Comparison of ENCODE assay signal across 23 mouse cellular contexts in genomic region chr1:43196059-43196458, GRCm38 (mm10). TPM values are rescaled to one million over a fixed set of nuclear protein-coding genes. Genes with fewer than 3 reads are reported as not detected.
DNase-seq lines count a peak whose midpoint lies in the region; ATAC-seq and TF ChIP-seq lines count a peak whose summit lies in the region.
"Had no signal": no experiment of that assay in that cellular context is flagged by ENCODE, and none has a peak within 500 bp of the region (broad histone marks: within the 10 kb centered on the region; RNA-seq: fewer than 3 reads in every experiment).

No protein-coding gene starts in this region.

- peak overlapping the region; percentile 10; the same call in 1 of the 2 replicates for H3K9ac ChIP-seq in heart, embryonic 11.5 days (ENCODE audit: low read depth, low read length)
- peak overlapping the region; percentile 86 for H3K9ac ChIP-seq in heart, postnatal 0 days (replicated peaks; ENCODE audit: low read depth, low read length)
- H3K9ac ChIP-seq in kidney, postnatal 0 days (ENCODE audit: low read depth, low read length), result no peak overlapping the region
- H3K9ac ChIP-seq in stomach, embryonic 15.5 days, result no peak overlapping the region
- H3K9ac ChIP-seq: embryonic facial prominence, embryonic 15.5 days; hindbrain, embryonic 13.5 days; liver, embryonic 13.5 days; lung, embryonic 14.5 days; midbrain, embryonic 12.5 days; neural tube, embryonic 15.5 days had no signal

- 25% methylated on average over 1 of the region's 1 CpGs for WGBS in heart, embryonic 11.5 days (ENCODE audit: insufficient replicate concordance)
- 22% methylated on average over 1 of the region's 1 CpGs for WGBS in heart, postnatal 0 days
- WGBS in kidney, postnatal 0 days, result 19% methylated on average over 1 of the region's 1 CpGs
- 9% methylated on average over 1 of the region's 1 CpGs for WGBS in stomach, embryonic 15.5 days

- peak overlapping the region; percentile 57 for H3K27ac ChIP-seq in heart, embryonic 11.5 days (ENCODE audit: low read depth, low read length)
- peak overlapping the region; percentile 97 for H3K27ac ChIP-seq in heart, postnatal 0 days (ENCODE audit: low read depth)
- H3K27ac ChIP-seq in kidney, postnatal 0 days, result peak overlapping the region; percentile 72
- H3K27ac ChIP-seq in stomach, embryonic 15.5 days, result no peak overlapping the region
- H3K27ac ChIP-seq: embryonic facial prominence, embryonic 15.5 days; gastrocnemius, adult 2 months; hindbrain, embryonic 13.5 days; left cerebral cortex, adult 2 months; liver, embryonic 13.5 days; midbrain, embryonic 12.5 days; neural tube, embryonic 15.5 days had no signal

- no peaks in the 10 kb centered on the region for H3K9me3 ChIP-seq in heart, embryonic 11.5 days (replicated peaks; ENCODE audit: control insufficient read depth, low read length)
- H3K9me3 ChIP-seq in heart, postnatal 0 days (replicated peaks; ENCODE audit: control insufficient read depth, low read length), result no peaks in the 10 kb centered on the region
- no peaks in the 10 kb centered on the region for H3K9me3 ChIP-seq in kidney, postnatal 0 days (replicated peaks; ENCODE audit: low read length)
- no peaks in the 10 kb centered on the region for H3K9me3 ChIP-seq in stomach, embryonic 15.5 days
- H3K9me3 ChIP-seq: embryonic facial prominence, embryonic 15.5 days; hindbrain, embryonic 13.5 days; liver, embryonic 13.5 days; midbrain, embryonic 12.5 days; neural tube, embryonic 15.5 days had no signal

- peaks cover 14% of the 10 kb centered on the region for H3K4me1 ChIP-seq in heart, embryonic 11.5 days (ENCODE audit: control insufficient read depth, insufficient read depth, low read length)
- peaks cover 11% of the 10 kb centered on the region; the same call in 1 of the 2 replicates for H3K4me1 ChIP-seq in heart, postnatal 0 days (ENCODE audit: control insufficient read depth, insufficient read depth)
- H3K4me1 ChIP-seq in kidney, postnatal 0 days (replicated peaks; ENCODE audit: insufficient read depth, low read length), result peaks cover 8% of the 10 kb centered on the region; the same call in 1 of the 2 replicates
- H3K4me1 ChIP-seq in stomach, embryonic 15.5 days, result peaks cover 10% of the 10 kb centered on the region; the same call in 1 of the 2 replicates
- H3K4me1 ChIP-seq: embryonic facial prominence, embryonic 15.5 days; hindbrain, embryonic 13.5 days; liver, embryonic 13.5 days; midbrain, embryonic 12.5 days; neural tube, embryonic 15.5 days had no signal

- H3K4me3 ChIP-seq in heart, embryonic 11.5 days (ENCODE audit: low read depth, low read length), result peak overlapping the region; percentile 16
- H3K4me3 ChIP-seq in heart, postnatal 0 days (ENCODE audit: low read depth, low read length), result peak overlapping the region; percentile 61
- no peak overlapping the region for H3K4me3 ChIP-seq in kidney, postnatal 0 days (replicated peaks; ENCODE audit: low read depth, low read length)
- H3K4me3 ChIP-seq in stomach, embryonic 15.5 days (replicated peaks), result no peak overlapping the region
- H3K4me3 ChIP-seq: embryonic facial prominence, embryonic 15.5 days; gastrocnemius, adult 2 months; hindbrain, embryonic 13.5 days; left cerebral cortex, adult 2 months; liver, embryonic 13.5 days; midbrain, embryonic 12.5 days; neural tube, embryonic 15.5 days had no signal

- TF ChIP-seq EP300 in heart, postnatal 0 days (IDR thresholded peaks at IDR 0.05; ENCODE audit: low read depth), result no peak

- DNase-seq in heart, postnatal 14 days, result no peak
- DNase-seq in heart, postnatal 0 days (ENCODE audit: low spot score), result no peak
- DNase-seq in heart, postnatal 10 days, result no peak
- DNase-seq in kidney, postnatal 0 days (ENCODE audit: low spot score), result peak; percentile 57
- DNase-seq in kidney, postnatal 25 days, result no peak
- DNase-seq in urinary bladder, adult 2 months (ENCODE audit: low spot score), result no peak
- DNase-seq: adrenal gland, postnatal 25 days; cerebellum, adult 9-10 months; gastrocnemius, adult 2 months; liver, embryonic 13.5 days; lung, embryonic 14.5 days; right cerebral cortex, adult 18-20 months; right cerebral cortex, postnatal 4 days; thymus, postnatal 14 days had no signal

- peak overlapping the region; percentile 39 for H3K4me2 ChIP-seq in heart, embryonic 11.5 days
- peak overlapping the region; percentile 56 for H3K4me2 ChIP-seq in heart, postnatal 0 days (ENCODE audit: low read depth, low read length)
- peak overlapping the region; percentile 14; the same call in 1 of the 2 replicates for H3K4me2 ChIP-seq in kidney, postnatal 0 days (ENCODE audit: low read length)
- no peak overlapping the region for H3K4me2 ChIP-seq in stomach, embryonic 15.5 days
- H3K4me2 ChIP-seq: embryonic facial prominence, embryonic 15.5 days; hindbrain, embryonic 13.5 days; liver, embryonic 13.5 days; lung, embryonic 14.5 days; midbrain, embryonic 12.5 days; neural tube, embryonic 15.5 days had no signal

- H3K27me3 ChIP-seq in heart, embryonic 11.5 days (ENCODE audit: control insufficient read depth, insufficient read depth, low read length), result no peaks in the 10 kb centered on the region
- H3K27me3 ChIP-seq in heart, postnatal 0 days (ENCODE audit: control insufficient read depth, insufficient read depth, low read length), result no peaks in the 10 kb centered on the region
- no peaks in the 10 kb centered on the region for H3K27me3 ChIP-seq in kidney, postnatal 0 days (ENCODE audit: insufficient read depth, low read length)
- H3K27me3 ChIP-seq in stomach, embryonic 15.5 days (replicated peaks), result no peaks in the 10 kb centered on the region
- H3K27me3 ChIP-seq: embryonic facial prominence, embryonic 15.5 days; hindbrain, embryonic 13.5 days; liver, embryonic 13.5 days; midbrain, embryonic 12.5 days; neural tube, embryonic 15.5 days had no signal

- no peaks in the 10 kb centered on the region for H3K36me3 ChIP-seq in heart, embryonic 11.5 days (ENCODE audit: control insufficient read depth, insufficient read depth, low read length)
- H3K36me3 ChIP-seq in heart, postnatal 0 days (replicated peaks; ENCODE audit: control insufficient read depth, insufficient read depth, low read length), result no peaks in the 10 kb centered on the region
- H3K36me3 ChIP-seq in kidney, postnatal 0 days (ENCODE audit: insufficient read depth, low read length), result no peaks in the 10 kb centered on the region
- no peaks in the 10 kb centered on the region for H3K36me3 ChIP-seq in stomach, embryonic 15.5 days
- H3K36me3 ChIP-seq: embryonic facial prominence, embryonic 15.5 days; hindbrain, embryonic 13.5 days; liver, embryonic 13.5 days; midbrain, embryonic 12.5 days; neural tube, embryonic 15.5 days had no signal

- intact Hi-C loops in heart, postnatal 14 days (cut with DNase I), result loop anchor here (5.0 kb wide), 1 partner anchor 41 kb away; no protein-coding TSS in a partner anchor
- intact Hi-C loops in heart, postnatal 10 days (cut with DNase I), result loop anchor here (2.0 kb wide), 2 partner anchors 51 to 63 kb away; no protein-coding TSS in a partner anchor

- no peak for TF ChIP-seq CTCF in heart, postnatal 0 days (IDR thresholded peaks at IDR 0.05; ENCODE audit: low read depth)
- no peak for TF ChIP-seq CTCF in kidney, postnatal 0 days (IDR thresholded peaks at IDR 0.05; ENCODE audit: low read depth)

- ATAC-seq in heart, embryonic 11.5 days (replicated peaks; ENCODE audit: insufficient number of reproducible peaks, low FRiP score, low TSS enrichment), result no peak
- ATAC-seq in heart, postnatal 0 days (ENCODE audit: insufficient read depth, low read depth), result no peak
- 0 out of 2 replicates have a peak, but pooled peaks have one; percentile 43 for ATAC-seq in kidney, postnatal 0 days (replicated peaks; ENCODE audit: low FRiP score, low read depth)
- ATAC-seq in stomach, embryonic 15.5 days (ENCODE audit: insufficient read depth, low FRiP score, low read depth), result peak; percentile 31; the same call in 1 of the 2 replicates
- ATAC-seq: CD4-positive, CD25-positive, alpha-beta regulatory T cell, adult 4 months; forebrain, embryonic 14.5 days had no signal

RNA-seq across cellular contexts. Expression of gene Fhl2, which starts 0.7 kb away (rescaled TPM):
- 181 and 186 TPM in 2 replicates for polyA plus RNA-seq in heart, embryonic 11.5 days (2014; fragmentation: Nextera tagmentation; extraction: Ambion mirVana)
- total RNA-seq in heart, postnatal 14 days (2021), result 1,000 to 10,000 TPM; 1,735 to 2,031 TPM
- 2,555 and 2,942 TPM in 2 replicates for total RNA-seq in heart, postnatal 0 days (2014; rRNA removed; ENCODE audit: low replicate concordance)
- polyA plus RNA-seq in heart, postnatal 0 days (2015; fragmentation: Nextera tagmentation; extraction: Ambion mirVana), result 974 and 1,129 TPM in 2 replicates
- total RNA-seq in heart, postnatal 10 days (2021), result 1,000 to 10,000 TPM; 1,415 to 1,605 TPM
- polyA plus RNA-seq in kidney, postnatal 0 days (2015; fragmentation: Nextera tagmentation; extraction: Ambion mirVana), result 135 and 145 TPM in 2 replicates
- polyA plus RNA-seq in stomach, embryonic 15.5 days (2015; fragmentation: Nextera tagmentation; extraction: Ambion mirVana), result 72.1 and 74.4 TPM in 2 replicates
- polyA plus RNA-seq in urinary bladder, adult 2 months (2012; rRNA removed), result 96.7 and 120 TPM in 2 replicates

Comparison
In these comparisons a context has a peak if more than half of its experiments do, and no peak if none do; other contexts are left out.
1. ATAC-seq: peak in kidney, postnatal 0 days (single experiment) and stomach, embryonic 15.5 days (single experiment); none in heart, embryonic 11.5 days (single experiment) and heart, postnatal 0 days (single experiment).
2. H3K4me3 ChIP-seq: peak in heart, embryonic 11.5 days (single experiment) and heart, postnatal 0 days (single experiment); none in kidney, postnatal 0 days (single experiment) and stomach, embryonic 15.5 days (single experiment).
3. H3K9ac ChIP-seq: peak in heart, embryonic 11.5 days (single experiment) and heart, postnatal 0 days (single experiment); none in kidney, postnatal 0 days (single experiment) and stomach, embryonic 15.5 days (single experiment).